Mouse (Mus musculus): ENCODE results near the gene Ptprn2. TPM values are rescaled to one million over a fixed set of nuclear protein-coding genes. Genes with fewer than 3 reads are reported as not detected.

The Ptprn2 gene
- polyA plus RNA-seq, 1 experiment from 2014 or later = 0.79 TPM

DNA sequence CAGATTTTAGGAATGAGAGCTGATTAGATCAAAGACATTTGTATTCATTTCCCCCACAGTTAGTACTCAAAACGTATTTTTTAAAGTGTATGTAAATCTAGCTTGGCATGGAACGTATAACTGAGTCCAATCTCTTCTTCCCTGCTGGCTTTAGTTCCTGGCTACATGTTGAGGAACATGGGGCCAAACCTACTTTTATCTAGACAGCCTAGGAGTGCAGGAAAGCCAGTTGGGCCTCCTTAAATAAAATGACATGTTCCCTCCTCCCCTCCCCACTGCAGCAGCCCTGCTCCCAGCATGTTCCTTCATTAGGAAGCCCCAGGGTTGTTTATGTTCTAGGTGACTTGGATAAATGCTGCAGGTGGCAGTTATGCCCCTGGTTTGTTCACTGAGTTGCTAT, 319.2 kb downstream of the Ptprn2 start:
- no peak overlapping the region for H3K27ac ChIP-seq (replicated peaks; ENCODE audit: low read depth, low read length)
- no peak overlapping the region for H3K4me3 ChIP-seq (ENCODE audit: low read depth, low read length)
- no peak overlapping the region for H3K4me2 ChIP-seq (ENCODE audit: low read depth, low read length)
- H3K27me3 ChIP-seq (ENCODE audit: control insufficient read depth, insufficient read depth, low read length) = no peaks in the 10 kb centered on the region
- 75% methylated on average over 2 of the region's 2 CpGs for WGBS
- H3K4me1 ChIP-seq (ENCODE audit: control insufficient read depth, insufficient read depth, low read length) = no peaks in the 10 kb centered on the region
- H3K36me3 ChIP-seq (replicated peaks; ENCODE audit: control insufficient read depth, insufficient read depth, low read depth, low read length) = no peaks in the 10 kb centered on the region
- H3K9ac ChIP-seq (replicated peaks; ENCODE audit: low read length) = no peak overlapping the region
- ATAC-seq (replicated peaks; ENCODE audit: insufficient number of reproducible peaks, low FRiP score, low TSS enrichment, low read depth) (no peak), DNase-seq (ENCODE audit: low spot score) (no peak)
- H3K9me3 ChIP-seq (replicated peaks; ENCODE audit: control insufficient read depth, low read length) = no peaks in the 10 kb centered on the region

DNA sequence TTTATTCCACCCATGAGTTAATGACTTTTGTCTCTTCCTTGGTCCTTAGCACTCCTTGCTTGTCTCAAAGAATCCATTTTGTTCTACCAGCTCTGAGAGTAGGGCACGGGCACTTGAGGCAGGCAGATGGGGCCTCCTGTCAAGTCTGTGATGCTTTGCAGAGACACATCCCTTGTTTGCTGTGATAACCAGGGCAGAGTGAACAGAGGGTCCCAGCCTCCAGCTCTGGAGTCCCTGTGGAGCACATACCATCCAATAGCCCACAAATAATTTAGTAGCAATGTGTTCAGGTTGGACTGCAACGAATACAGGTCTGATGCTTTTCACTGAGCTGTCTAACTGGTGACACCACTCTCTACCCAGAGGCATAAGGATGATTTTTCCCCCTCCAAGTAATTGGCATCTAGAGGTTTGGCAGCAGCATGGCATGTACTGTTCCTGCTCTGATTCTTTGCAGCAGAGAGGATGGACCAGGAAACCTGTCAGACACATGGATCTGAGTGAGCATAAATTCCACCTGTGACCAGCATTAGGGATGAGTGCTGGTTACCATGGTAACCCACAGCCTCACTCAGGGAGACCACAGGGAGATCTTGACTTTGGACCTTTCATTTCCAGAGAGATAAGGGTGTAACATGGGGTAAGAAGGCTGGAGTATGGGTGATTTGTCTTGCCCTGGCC, 319.7 kb downstream of the Ptprn2 start:
- Histone ChIP-seq H3K9me3 (replicated peaks; ENCODE audit: control insufficient read depth, low read length) (no peaks in the 10 kb centered on the region), H3K4me3 (ENCODE audit: low read depth, low read length) (no peak overlapping the region), H3K4me1 (ENCODE audit: control insufficient read depth, insufficient read depth, low read length) (no peaks in the 10 kb centered on the region), H3K4me2 (ENCODE audit: low read depth, low read length) (no peak overlapping the region), H3K27ac (replicated peaks; ENCODE audit: low read depth, low read length) (no peak overlapping the region), H3K9ac (replicated peaks; ENCODE audit: low read length) (no peak overlapping the region), H3K36me3 (replicated peaks; ENCODE audit: control insufficient read depth, insufficient read depth, low read depth, low read length) (no peaks in the 10 kb centered on the region), H3K27me3 (ENCODE audit: control insufficient read depth, insufficient read depth, low read length) (no peaks in the 10 kb centered on the region)
- 70% methylated on average over 2 of the region's 2 CpGs for WGBS
- no peak for ATAC-seq (replicated peaks; ENCODE audit: insufficient number of reproducible peaks, low FRiP score, low TSS enrichment, low read depth)
- DNase-seq (ENCODE audit: low spot score) = no peak

DNA sequence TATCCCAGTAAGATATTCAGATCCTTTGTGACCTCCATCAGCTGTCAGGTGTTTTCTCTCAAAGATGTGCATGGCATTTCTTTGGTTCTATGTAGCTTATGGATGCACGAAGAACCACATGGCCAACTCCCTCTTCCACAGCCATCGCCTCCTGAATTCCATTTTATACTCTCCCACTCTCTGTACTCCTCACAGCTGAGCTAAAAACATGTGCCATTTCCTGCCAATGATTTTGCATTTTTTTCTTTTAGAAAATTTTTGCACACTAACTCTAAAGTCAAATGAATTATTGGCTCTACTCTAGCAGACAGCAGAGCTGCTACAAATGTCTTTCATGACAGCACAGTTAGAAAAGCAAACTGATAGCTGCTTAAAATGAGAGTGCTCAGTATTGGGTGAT, 320.6 kb downstream of the Ptprn2 start:
- Histone ChIP-seq H3K9ac (replicated peaks; ENCODE audit: low read length) (no peak overlapping the region), H3K36me3 (replicated peaks; ENCODE audit: control insufficient read depth, insufficient read depth, low read depth, low read length) (no peaks in the 10 kb centered on the region), H3K4me1 (ENCODE audit: control insufficient read depth, insufficient read depth, low read length) (no peaks in the 10 kb centered on the region), H3K4me3 (ENCODE audit: low read depth, low read length) (no peak overlapping the region), H3K27ac (replicated peaks; ENCODE audit: low read depth, low read length) (no peak overlapping the region), H3K27me3 (ENCODE audit: control insufficient read depth, insufficient read depth, low read length) (no peaks in the 10 kb centered on the region), H3K9me3 (replicated peaks; ENCODE audit: control insufficient read depth, low read length) (no peaks in the 10 kb centered on the region), H3K4me2 (ENCODE audit: low read depth, low read length) (no peak overlapping the region)
- DNase-seq (ENCODE audit: low spot score) = no peak
- ATAC-seq (replicated peaks; ENCODE audit: insufficient number of reproducible peaks, low FRiP score, low TSS enrichment, low read depth) = no peak
- 91% methylated on average over 2 of the region's 2 CpGs for WGBS

DNA sequence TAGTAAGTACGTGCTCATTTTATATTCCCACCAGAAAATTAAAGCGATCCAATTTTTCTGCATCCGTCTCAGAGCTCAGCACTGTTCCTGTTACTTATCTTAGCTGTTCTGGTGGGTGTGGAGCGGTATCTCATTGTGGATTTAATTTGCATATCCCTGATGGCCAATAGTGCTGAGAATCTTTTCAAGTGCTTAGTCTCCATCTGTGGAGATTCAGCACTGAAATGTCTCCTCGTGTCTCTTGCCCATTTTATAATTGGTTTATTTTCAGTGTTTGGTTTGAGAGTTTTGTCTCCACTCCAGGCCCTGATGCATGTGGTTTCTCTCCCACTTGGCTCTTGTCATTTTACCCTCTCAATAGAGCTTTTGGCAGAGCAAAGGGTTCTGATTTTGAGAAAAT, 327.5 kb downstream of the Ptprn2 start:
- no peaks in the 10 kb centered on the region for H3K36me3 ChIP-seq (replicated peaks; ENCODE audit: control insufficient read depth, insufficient read depth, low read depth, low read length)
- H3K9me3 ChIP-seq (replicated peaks; ENCODE audit: control insufficient read depth, low read length) = no peaks in the 10 kb centered on the region
- H3K4me3 ChIP-seq (ENCODE audit: low read depth, low read length) = no peak overlapping the region
- no peak for DNase-seq (ENCODE audit: low spot score)
- H3K4me1 ChIP-seq (ENCODE audit: control insufficient read depth, insufficient read depth, low read length) = no peaks in the 10 kb centered on the region
- H3K4me2 ChIP-seq (ENCODE audit: low read depth, low read length) = no peak overlapping the region
- no peaks in the 10 kb centered on the region for H3K27me3 ChIP-seq (ENCODE audit: control insufficient read depth, insufficient read depth, low read length)
- H3K27ac ChIP-seq (replicated peaks; ENCODE audit: low read depth, low read length) = no peak overlapping the region
- 88% methylated on average over 5 of the region's 5 CpGs for whole genome bisulfite sequencing
- no peak overlapping the region for H3K9ac ChIP-seq (replicated peaks; ENCODE audit: low read length)
- ATAC-seq (replicated peaks; ENCODE audit: insufficient number of reproducible peaks, low FRiP score, low TSS enrichment, low read depth) = no peak

DNA sequence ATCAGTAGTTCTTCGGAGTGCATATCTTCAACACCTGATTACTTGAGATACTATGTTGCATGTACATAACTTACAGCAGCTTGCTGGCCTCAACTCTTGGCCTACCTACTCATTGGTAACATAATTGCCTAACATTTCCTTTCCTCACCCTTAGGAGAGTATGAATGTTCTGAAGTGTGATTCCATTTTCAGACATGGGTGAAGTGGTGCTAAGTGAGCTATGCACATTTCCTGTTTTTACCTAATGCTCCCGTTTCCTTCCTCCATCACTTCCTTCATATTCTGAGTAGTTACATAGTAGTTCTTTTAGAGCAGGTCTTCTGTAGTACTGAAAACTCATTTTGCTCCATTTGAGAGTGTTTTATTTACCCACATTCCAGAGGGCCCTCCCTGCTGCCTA, 334.3 kb downstream of the Ptprn2 start:
- DNase-seq (ENCODE audit: low spot score) = no peak

DNA sequence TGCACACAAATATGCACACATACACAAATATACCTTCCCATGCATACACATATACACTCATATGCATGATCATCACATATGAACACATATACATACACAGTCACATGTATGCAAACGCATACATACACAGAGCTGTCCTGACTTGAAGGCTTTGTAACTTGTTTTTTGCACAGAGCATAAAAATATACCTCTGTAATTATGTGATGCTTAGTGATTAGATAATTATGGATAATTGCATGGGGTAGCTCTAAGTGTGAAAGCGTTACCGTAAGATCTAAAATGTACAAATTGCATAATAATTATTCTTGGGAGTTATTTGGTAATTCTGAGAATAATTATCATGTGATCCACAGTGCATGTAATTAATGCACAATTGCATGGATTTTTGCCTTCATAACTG, 337.8 kb downstream of the Ptprn2 start:
- Histone ChIP-seq H3K27me3 (ENCODE audit: control insufficient read depth, insufficient read depth, low read length) (no peaks in the 10 kb centered on the region), H3K36me3 (replicated peaks; ENCODE audit: control insufficient read depth, insufficient read depth, low read depth, low read length) (no peaks in the 10 kb centered on the region), H3K4me1 (ENCODE audit: control insufficient read depth, insufficient read depth, low read length) (no peaks in the 10 kb centered on the region), H3K9me3 (replicated peaks; ENCODE audit: control insufficient read depth, low read length) (no peaks in the 10 kb centered on the region), H3K4me3 (ENCODE audit: low read depth, low read length) (no peak overlapping the region), H3K27ac (replicated peaks; ENCODE audit: low read depth, low read length) (no peak overlapping the region), H3K4me2 (ENCODE audit: low read depth, low read length) (no peak overlapping the region), H3K9ac (replicated peaks; ENCODE audit: low read length) (no peak overlapping the region)
- ATAC-seq (replicated peaks; ENCODE audit: insufficient number of reproducible peaks, low FRiP score, low TSS enrichment, low read depth) (no peak), DNase-seq (ENCODE audit: low spot score) (no peak)
- 75% methylated on average over 3 of the region's 3 CpGs for WGBS

More for the DNA sequence above, 334.3 kb downstream of the Ptprn2 start:
- no peaks in the 10 kb centered on the region for H3K27me3 ChIP-seq (ENCODE audit: control insufficient read depth, insufficient read depth, low read length)
- no peak overlapping the region for H3K4me2 ChIP-seq (ENCODE audit: low read depth, low read length)
- no peak overlapping the region for H3K9ac ChIP-seq (replicated peaks; ENCODE audit: low read length)
- ATAC-seq (replicated peaks; ENCODE audit: insufficient number of reproducible peaks, low FRiP score, low TSS enrichment, low read depth) = no peak
- H3K4me1 ChIP-seq (ENCODE audit: control insufficient read depth, insufficient read depth, low read length) = no peaks in the 10 kb centered on the region
- H3K9me3 ChIP-seq (replicated peaks; ENCODE audit: control insufficient read depth, low read length) = no peaks in the 10 kb centered on the region
- H3K36me3 ChIP-seq (replicated peaks; ENCODE audit: control insufficient read depth, insufficient read depth, low read depth, low read length) = no peaks in the 10 kb centered on the region
- 81% methylated on average over 2 of the region's 2 CpGs for WGBS
- H3K4me3 ChIP-seq (ENCODE audit: low read depth, low read length) = no peak overlapping the region
- H3K27ac ChIP-seq (replicated peaks; ENCODE audit: low read depth, low read length) = no peak overlapping the region

DNA sequence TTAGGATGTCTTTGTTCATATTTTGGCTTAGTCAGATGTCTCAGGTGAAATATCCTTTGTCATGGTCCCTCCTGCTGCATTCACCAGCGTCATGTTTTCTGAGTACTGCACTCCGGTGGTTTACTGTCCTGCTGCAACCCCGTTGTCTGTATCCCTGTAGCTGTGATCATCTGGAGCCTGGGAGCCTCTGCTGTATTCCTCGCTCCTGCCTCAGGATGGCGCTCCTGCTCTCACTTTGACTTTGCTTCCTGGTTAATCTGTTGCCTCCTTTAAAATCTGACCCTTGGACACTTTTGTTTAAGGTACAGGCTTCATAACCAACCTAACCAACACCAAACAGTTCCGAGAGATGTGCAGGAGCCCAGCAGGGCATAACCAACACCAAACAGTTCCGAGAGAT, 342.2 kb downstream of the Ptprn2 start:
- Histone ChIP-seq H3K4me3 (ENCODE audit: low read depth, low read length) (no peak overlapping the region), H3K9ac (replicated peaks; ENCODE audit: low read length) (no peak overlapping the region), H3K4me1 (ENCODE audit: control insufficient read depth, insufficient read depth, low read length) (no peaks in the 10 kb centered on the region), H3K4me2 (ENCODE audit: low read depth, low read length) (no peak overlapping the region), H3K27me3 (ENCODE audit: control insufficient read depth, insufficient read depth, low read length) (no peaks in the 10 kb centered on the region), H3K9me3 (replicated peaks; ENCODE audit: control insufficient read depth, low read length) (no peaks in the 10 kb centered on the region), H3K36me3 (replicated peaks; ENCODE audit: control insufficient read depth, insufficient read depth, low read depth, low read length) (no peaks in the 10 kb centered on the region), H3K27ac (replicated peaks; ENCODE audit: low read depth, low read length) (no peak overlapping the region)
- WGBS = 50% methylated on average over 7 of the region's 7 CpGs
- ATAC-seq (replicated peaks; ENCODE audit: insufficient number of reproducible peaks, low FRiP score, low TSS enrichment, low read depth) (no peak), DNase-seq (ENCODE audit: low spot score) (no peak)

DNA sequence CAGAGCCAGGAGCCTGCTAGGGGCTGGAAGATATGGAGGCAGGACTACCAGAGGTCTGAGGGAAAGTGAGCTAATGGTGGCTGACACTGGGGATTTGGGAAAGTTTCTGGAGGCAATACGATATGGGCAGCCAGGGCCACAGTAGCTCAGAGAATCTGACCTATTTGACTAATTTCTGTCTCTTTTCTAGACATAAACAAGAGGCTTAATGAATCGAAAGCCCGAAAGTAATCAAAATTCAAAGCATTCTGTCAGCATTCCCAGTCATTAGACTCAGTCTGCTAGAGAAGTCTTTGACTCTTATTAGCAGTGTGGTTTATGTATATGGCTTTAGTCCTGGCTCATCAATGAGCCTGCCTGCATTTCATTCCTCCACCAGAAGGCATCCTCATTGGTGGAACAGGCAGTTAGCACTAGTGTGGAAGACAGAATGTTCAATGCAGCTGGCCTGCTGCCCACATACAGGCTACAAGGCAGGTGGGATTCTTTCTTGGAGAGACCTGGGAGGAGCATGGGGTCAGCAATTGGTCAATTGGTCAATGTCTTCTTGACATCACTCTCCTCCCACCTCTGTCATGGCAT, 353.2 kb downstream of the Ptprn2 start:
- 77% methylated on average over 3 of the region's 3 CpGs for WGBS
- Histone ChIP-seq H3K4me1 (ENCODE audit: control insufficient read depth, insufficient read depth, low read length) (no peaks in the 10 kb centered on the region), H3K9me3 (replicated peaks; ENCODE audit: control insufficient read depth, low read length) (no peaks in the 10 kb centered on the region), H3K36me3 (replicated peaks; ENCODE audit: control insufficient read depth, insufficient read depth, low read depth, low read length) (no peaks in the 10 kb centered on the region; the same call in 1 of the 2 replicates), H3K27ac (replicated peaks; ENCODE audit: low read depth, low read length) (no peak overlapping the region), H3K27me3 (ENCODE audit: control insufficient read depth, insufficient read depth, low read length) (no peaks in the 10 kb centered on the region), H3K4me2 (ENCODE audit: low read depth, low read length) (no peak overlapping the region), H3K4me3 (ENCODE audit: low read depth, low read length) (no peak overlapping the region), H3K9ac (replicated peaks; ENCODE audit: low read length) (no peak overlapping the region)
- ATAC-seq (replicated peaks; ENCODE audit: insufficient number of reproducible peaks, low FRiP score, low TSS enrichment, low read depth) = no peak
- DNase-seq (ENCODE audit: low spot score) = no peak
